Mouse (Mus musculus) midbrain, embryonic 15.5 days (tissue): ENCODE data around the gene H2-D1. TPM values are rescaled to one million over a fixed set of nuclear protein-coding genes. Genes with fewer than 3 reads are reported as not detected.
A peak's percentile ranks its signal among the peaks of the same experiment; 100 is the strongest.

Experiments used
- ATAC-seq: fragments of 200-750 bp; cut with Nextera tagmentation; replicated peaks from 2 replicates; pipeline ENCODE4 v1.8.0; 2017; ENCODE audit warnings: moderate TSS enrichment
- H3K27ac ChIP-seq: fragments of 300-500 bp; sonication (generic); 2 replicates; pipeline ENCODE4 v1.5.1; 2015; ENCODE audit warnings: mild to moderate bottlenecking, inconsistent platforms
- H3K27me3 ChIP-seq: fragments of 300-500 bp; sonication (generic); replicated peaks from 2 replicates; pipeline ENCODE4 v1.6.1; 2015; ENCODE audit warnings: inconsistent platforms
- H3K36me3 ChIP-seq: fragments of 300-500 bp; sonication (generic); replicated peaks from 2 replicates; pipeline ENCODE4 v1.6.1; 2015; ENCODE audit warnings: inconsistent platforms
- H3K4me1 ChIP-seq: fragments of 300-500 bp; sonication (generic); 2 replicates; pipeline ENCODE4 v1.6.1; 2015; ENCODE audit warnings: inconsistent platforms
- H3K4me2 ChIP-seq: fragments of 300-500 bp; sonication (generic); 2 replicates; pipeline ENCODE4 v1.6.1; 2015; ENCODE audit warnings: inconsistent platforms, mild to moderate bottlenecking, moderate library complexity
- H3K4me3 ChIP-seq: fragments of 300-500 bp; sonication (generic); 2 replicates; pipeline ENCODE4 v1.5.1; 2015; ENCODE audit warnings: mild to moderate bottlenecking, inconsistent platforms
- H3K9ac ChIP-seq: fragments of 300-500 bp; sonication (generic); 2 replicates; pipeline ENCODE4 v1.6.1; 2015; ENCODE audit warnings: mild to moderate bottlenecking, inconsistent platforms
- H3K9me3 ChIP-seq: fragments of 300-500 bp; sonication (generic); 2 replicates; pipeline ENCODE4 v1.6.1; 2016; ENCODE audit warnings: inconsistent platforms
- WGBS: fragments of 180-500 bp; shearing (Covaris S2); methylation state at CpG from one replicate; pipeline ENCODE4 v1.1.7; 2015; ENCODE audit warnings: mixed read lengths; 5-methylcytosine and 5-hydroxymethylcytosine counted together
- polyA plus RNA-seq: library from polyadenylated mRNA; unstranded; fragments of >200 nt; fragmentation: Nextera tagmentation; extraction: Ambion mirVana; gene quantifications from 2 replicates; pipeline ENCODE4 v1.2.1, GENCODE M21; 2015

Gene H2-D1
- 93.4 and 105 TPM in 2 replicates for polyA plus RNA-seq

DNA sequence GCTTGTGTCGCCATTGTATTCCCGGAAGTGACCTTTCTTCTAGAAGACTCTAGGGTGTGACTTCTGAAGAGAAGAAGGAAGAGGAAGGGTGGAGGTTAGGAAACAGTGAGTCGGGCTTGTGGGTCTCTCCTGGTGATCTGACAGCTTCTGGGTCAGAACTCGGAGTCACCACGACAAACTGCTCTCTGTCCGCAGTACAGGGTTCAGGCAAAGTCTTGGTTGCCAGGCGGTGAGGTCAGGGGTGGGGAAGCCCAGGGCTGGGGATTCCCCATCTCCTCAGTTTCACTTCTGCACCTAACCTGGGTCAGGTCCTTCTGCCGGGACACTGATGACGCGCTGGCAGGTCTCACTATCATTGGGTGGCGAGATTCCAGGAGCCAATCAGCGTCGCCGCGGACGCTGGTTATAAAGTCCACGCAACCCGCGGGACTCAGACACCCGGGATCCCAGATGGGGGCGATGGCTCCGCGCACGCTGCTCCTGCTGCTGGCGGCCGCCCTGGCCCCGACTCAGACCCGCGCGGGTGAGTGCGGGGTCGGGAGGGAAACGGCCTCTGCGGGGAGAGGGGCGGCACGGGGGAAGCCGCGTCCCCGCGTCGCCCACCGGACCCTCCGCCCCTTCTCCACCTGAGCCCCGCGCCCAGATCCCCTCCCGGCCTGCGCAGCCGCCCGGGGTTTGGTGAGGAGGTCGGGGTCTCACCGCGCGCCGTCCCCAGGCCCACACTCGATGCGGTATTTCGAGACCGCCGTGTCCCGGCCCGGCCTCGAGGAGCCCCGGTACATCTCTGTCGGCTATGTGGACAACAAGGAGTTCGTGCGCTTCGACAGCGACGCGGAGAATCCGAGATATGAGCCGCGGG, at the start of gene H2-D1:
H2-D1 (plus strand) TSS at position 67 of the 859 bp plus-strand sequence.
- H3K27me3 ChIP-seq, result peaks cover 12% of the 10 kb centered on the region; the same call in 1 of the 2 replicates
- 1% methylated on average over 68 of the region's 73 CpGs for WGBS
- peaks cover 6% of the 10 kb centered on the region for H3K4me1 ChIP-seq
- H3K36me3 ChIP-seq, result no peaks in the 10 kb centered on the region
- peak within 1 kb of the TSS; percentile 55 for H3K9ac ChIP-seq
- peak within 1 kb of the TSS; percentile 94 for H3K4me2 ChIP-seq
- peak; percentile 95 for ATAC-seq
- no peaks in the 10 kb centered on the region for H3K9me3 ChIP-seq
- no peak within 1 kb of the TSS for H3K27ac ChIP-seq
- H3K4me3 ChIP-seq, result peak within 1 kb of the TSS; percentile 69

GRCm38 (mm10) chr17:35213071-35213470, 49.5 kb upstream of the H2-D1 start:
- H3K27me3 ChIP-seq, result no peaks in the 10 kb centered on the region
- ATAC-seq, result no peak
- H3K36me3 ChIP-seq, result no peaks in the 10 kb centered on the region
- no peak overlapping the region for H3K4me3 ChIP-seq
- H3K9me3 ChIP-seq, result no peaks in the 10 kb centered on the region
- no peak overlapping the region for H3K27ac ChIP-seq
- 94% methylated on average over 5 of the region's 5 CpGs for WGBS
- H3K4me1 ChIP-seq, result no peaks in the 10 kb centered on the region
- H3K9ac ChIP-seq, result no peak overlapping the region
- H3K4me2 ChIP-seq, result no peak overlapping the region

GRCm38 (mm10) chr17:35218516-35219193, 43.9 kb upstream of the H2-D1 start:
- Histone ChIP-seq H3K4me2 (no peak overlapping the region), H3K9me3 (no peaks in the 10 kb centered on the region), H3K4me1 (no peaks in the 10 kb centered on the region), H3K9ac (no peak overlapping the region), H3K27ac (no peak overlapping the region), H3K36me3 (0 out of 2 replicates have a peak, but pooled peaks cover 9% of the 10 kb centered on the region), H3K27me3 (no peaks in the 10 kb centered on the region), H3K4me3 (no peak overlapping the region)
- no peak for ATAC-seq
- 76% methylated on average over 18 of the region's 18 CpGs for WGBS

DNA sequence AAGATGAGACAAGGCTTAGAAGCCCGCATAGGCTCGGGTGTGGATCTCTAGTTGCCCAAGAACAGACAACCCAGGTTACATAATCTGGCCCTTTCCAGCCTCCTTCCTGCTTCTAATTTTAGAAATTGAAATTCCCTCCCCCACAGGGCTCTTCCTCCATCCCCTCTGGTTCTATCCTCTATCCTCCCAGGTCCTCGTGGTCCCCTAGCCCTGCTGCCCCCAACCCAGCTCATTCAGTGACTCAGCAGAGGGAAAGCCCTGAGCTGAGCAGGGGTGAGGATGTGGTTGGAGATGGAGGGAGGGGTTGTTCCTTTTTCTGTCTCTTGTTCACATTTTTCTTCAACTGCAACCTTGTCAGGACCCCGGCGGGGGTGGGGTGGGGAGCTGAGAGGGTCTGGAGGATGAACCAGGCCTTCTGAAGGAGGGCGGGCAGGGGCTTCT, 42.9 kb upstream of the H2-D1 start:
- no peak overlapping the region for H3K9ac ChIP-seq
- ATAC-seq, result no peak
- no peaks in the 10 kb centered on the region for H3K9me3 ChIP-seq
- no peak overlapping the region for H3K4me2 ChIP-seq
- 0 out of 2 replicates have a peak, but pooled peaks cover 9% of the 10 kb centered on the region for H3K36me3 ChIP-seq
- no peak overlapping the region for H3K27ac ChIP-seq
- WGBS, result 90% methylated on average over 6 of the region's 6 CpGs
- H3K27me3 ChIP-seq, result no peaks in the 10 kb centered on the region
- no peaks in the 10 kb centered on the region for H3K4me1 ChIP-seq
- no peak overlapping the region for H3K4me3 ChIP-seq

- no peaks in the 10 kb centered on the region for H3K9me3 ChIP-seq
- H3K9ac ChIP-seq, result no peak within 1 kb of the TSS
- no peaks in the 10 kb centered on the region for H3K4me1 ChIP-seq
- no peak for ATAC-seq
- H3K4me2 ChIP-seq, result no peak within 1 kb of the TSS
- H3K27ac ChIP-seq, result no peak within 1 kb of the TSS
- no peaks in the 10 kb centered on the region for H3K27me3 ChIP-seq
- no peak within 1 kb of the TSS for H3K4me3 ChIP-seq
- 75% methylated on average over 28 of the region's 28 CpGs for WGBS
- 0 out of 2 replicates have a peak, but pooled peaks cover 9% of the 10 kb centered on the region for H3K36me3 ChIP-seq
Measured at GRCm38 (mm10) chr17:35220156-35220952, 42.2 kb upstream of the H2-D1 start, which contains the start of gene Gm16181. Gene Gm16181 (plus strand): TSS chr17:35220834.

DNA sequence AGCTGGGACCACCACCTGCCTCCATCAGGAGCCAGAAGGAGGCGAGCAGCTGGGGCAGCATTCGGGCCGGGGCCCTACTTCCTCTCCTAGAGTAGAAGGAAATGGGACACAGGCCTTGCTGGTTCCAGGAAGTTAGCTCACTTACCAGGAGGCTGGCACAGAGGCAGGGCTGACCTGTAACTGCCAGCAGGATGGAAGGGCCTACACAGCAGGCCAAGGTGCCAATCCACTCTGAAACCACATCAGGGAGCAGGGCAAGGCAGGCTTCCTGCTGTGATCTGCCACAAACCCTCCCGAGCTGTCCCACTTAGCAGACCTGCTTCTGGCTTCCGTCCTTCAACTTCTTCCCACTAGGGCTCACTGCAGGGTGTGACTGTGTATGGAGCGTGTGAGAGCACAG, 40.2 kb upstream of the H2-D1 start:
- Histone ChIP-seq H3K4me3 (no peak overlapping the region), H3K36me3 (0 out of 2 replicates have a peak, but pooled peaks cover 9% of the 10 kb centered on the region), H3K4me1 (no peaks in the 10 kb centered on the region), H3K9ac (no peak overlapping the region), H3K27me3 (no peaks in the 10 kb centered on the region), H3K9me3 (no peaks in the 10 kb centered on the region), H3K4me2 (no peak overlapping the region), H3K27ac (no peak overlapping the region)
- 84% methylated on average over 6 of the region's 6 CpGs for WGBS
- no peak for ATAC-seq

DNA sequence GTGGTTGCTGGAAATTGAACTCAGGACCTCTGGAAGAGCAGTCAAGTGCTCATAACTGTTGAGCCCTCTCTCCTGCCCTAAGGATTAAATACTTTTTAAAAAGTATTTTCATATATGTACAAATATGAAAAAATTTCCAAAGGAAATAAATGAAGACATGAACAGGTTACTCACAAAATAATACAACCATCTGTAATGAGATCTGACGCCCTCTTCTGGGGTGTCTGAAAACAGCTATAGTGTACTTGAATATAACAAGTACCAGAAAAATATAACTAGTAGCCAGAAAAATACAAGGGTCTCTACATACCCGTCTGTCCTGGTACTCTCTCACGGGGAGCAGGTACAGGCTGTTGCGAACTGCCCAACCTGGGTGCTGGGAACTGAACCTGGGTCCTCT, 37.9 kb upstream of the H2-D1 start:
- H3K36me3 ChIP-seq, result peaks cover 20% of the 10 kb centered on the region
- WGBS, result 96% methylated on average over 4 of the region's 4 CpGs
- no peak overlapping the region for H3K4me3 ChIP-seq

GRCm38 (mm10) chr17:35225456-35225855, 37.1 kb upstream of the H2-D1 start:
- no peak overlapping the region for H3K9ac ChIP-seq
- no peak overlapping the region for H3K4me3 ChIP-seq
- no peak for ATAC-seq
- WGBS, result 96% methylated on average over 5 of the region's 5 CpGs
- no peak overlapping the region for H3K4me2 ChIP-seq
- H3K27me3 ChIP-seq, result no peaks in the 10 kb centered on the region
- H3K9me3 ChIP-seq, result no peaks in the 10 kb centered on the region
- peaks cover 18% of the 10 kb centered on the region for H3K36me3 ChIP-seq
- no peak overlapping the region for H3K27ac ChIP-seq
- H3K4me1 ChIP-seq, result no peaks in the 10 kb centered on the region

More for the DNA sequence above, 37.9 kb upstream of the H2-D1 start:
- Histone ChIP-seq H3K27ac (no peak overlapping the region), H3K4me2 (no peak overlapping the region), H3K27me3 (no peaks in the 10 kb centered on the region), H3K4me1 (no peaks in the 10 kb centered on the region), H3K9me3 (no peaks in the 10 kb centered on the region), H3K9ac (no peak overlapping the region)
- no peak for ATAC-seq

DNA sequence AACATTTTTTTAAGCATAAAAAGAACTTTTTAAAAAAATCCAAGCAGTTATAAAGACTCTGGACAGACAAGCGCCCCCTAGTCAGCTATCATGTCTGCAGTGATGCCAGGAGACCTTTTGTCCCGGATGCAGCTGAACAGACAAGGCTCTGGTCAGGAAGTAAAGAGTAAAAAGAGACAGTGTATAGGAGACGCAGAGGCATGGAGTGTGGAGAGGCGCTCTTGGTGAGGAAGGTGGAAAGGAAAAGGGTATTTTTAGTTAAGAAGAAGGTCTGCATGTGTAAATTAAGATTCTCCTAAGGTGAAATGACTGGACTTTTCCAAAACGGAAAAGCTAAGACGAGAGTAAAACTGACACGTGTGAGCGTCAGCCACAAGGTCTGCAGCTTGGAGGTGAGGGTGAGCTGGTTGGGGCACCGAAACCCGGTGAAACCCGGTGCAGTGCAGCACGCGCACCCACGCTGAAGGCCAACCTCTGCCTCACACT, 35.9 kb upstream of the H2-D1 start:
- no peak for ATAC-seq
- Histone ChIP-seq H3K4me1 (peaks cover under 1% of the 10 kb centered on the region; the same call in 1 of the 2 replicates), H3K4me3 (no peak overlapping the region), H3K9ac (no peak overlapping the region), H3K4me2 (no peak overlapping the region), H3K27me3 (no peaks in the 10 kb centered on the region), H3K27ac (no peak overlapping the region), H3K36me3 (peaks cover 18% of the 10 kb centered on the region), H3K9me3 (no peaks in the 10 kb centered on the region)
- WGBS, result 89% methylated on average over 14 of the region's 14 CpGs

- no peaks in the 10 kb centered on the region for H3K9me3 ChIP-seq
- H3K4me2 ChIP-seq, result no peak overlapping the region
- H3K27me3 ChIP-seq, result no peaks in the 10 kb centered on the region
- ATAC-seq, result no peak
- no peak overlapping the region for H3K9ac ChIP-seq
- H3K4me3 ChIP-seq, result no peak overlapping the region
- WGBS, result 96% methylated on average over 10 of the region's 10 CpGs
- peaks cover 32% of the 10 kb centered on the region for H3K4me1 ChIP-seq
- peaks cover 18% of the 10 kb centered on the region for H3K36me3 ChIP-seq
- no peak overlapping the region for H3K27ac ChIP-seq
Measured at GRCm38 (mm10) chr17:35231022-35231421, 31.5 kb upstream of the H2-D1 start.

- Histone ChIP-seq H3K4me3 (0 out of 2 replicates have a peak overlapping the region, but pooled peaks have one; percentile 15), H3K4me1 (peaks cover 35% of the 10 kb centered on the region), H3K9ac (no peak overlapping the region), H3K27ac (no peak overlapping the region), H3K36me3 (peaks cover 18% of the 10 kb centered on the region), H3K4me2 (peak overlapping the region; percentile 31), H3K9me3 (no peaks in the 10 kb centered on the region), H3K27me3 (no peaks in the 10 kb centered on the region)
- no peak for ATAC-seq
- 14% methylated on average over 12 of the region's 12 CpGs for WGBS
Measured at GRCm38 (mm10) chr17:35232043-35232442, 30.5 kb upstream of the H2-D1 start.
